Mouse (Mus musculus) forebrain, postnatal 0 days (tissue): ENCODE results near the gene Rrp1b. TPM values are rescaled to one million over a fixed set of nuclear protein-coding genes. Genes with fewer than 3 reads are reported as not detected.

Source experiments
- ATAC-seq: fragments of 200-750 bp; cut with Nextera tagmentation; 2 replicates; pipeline ENCODE4 v1.8.0; 2017; ENCODE audit warnings: mild to moderate bottlenecking, moderate library complexity
- DNase-seq: peaks from one replicate; pipeline ENCODE4 v3.0.0-alpha.2; 2015
- H3K27ac ChIP-seq: fragments of 300-500 bp; sonication (generic); 2 replicates; pipeline ENCODE4 v1.5.1; 2014; ENCODE audit warnings: low read depth, mild to moderate bottlenecking, antibody characterized with exemption, low read length, moderate library complexity, mixed read lengths
- H3K27me3 ChIP-seq: fragments of 300-500 bp; sonication (generic); 2 replicates; pipeline ENCODE4 v1.6.1; 2014; ENCODE audit warnings: mild to moderate bottlenecking, low read length, mixed read lengths; ENCODE audit not compliant: insufficient read depth
- H3K36me3 ChIP-seq: fragments of 300-500 bp; sonication (generic); 2 replicates; pipeline ENCODE4 v1.6.1; 2014; ENCODE audit warnings: mild to moderate bottlenecking, moderate library complexity; ENCODE audit not compliant: insufficient read depth
- H3K4me1 ChIP-seq: fragments of 300-500 bp; sonication (generic); 2 replicates; pipeline ENCODE4 v1.6.1; 2014; ENCODE audit warnings: antibody characterized with exemption; ENCODE audit not compliant: insufficient read depth
- H3K4me2 ChIP-seq: fragments of 300-500 bp; sonication (generic); 2 replicates; pipeline ENCODE4 v1.6.1; 2014; ENCODE audit warnings: low read depth, mild to moderate bottlenecking, moderate library complexity
- H3K4me3 ChIP-seq: fragments of 300-500 bp; sonication (generic); 2 replicates; pipeline ENCODE4 v1.5.1; 2014; ENCODE audit warnings: low read depth, low read length, mixed read lengths
- H3K9ac ChIP-seq: fragments of 300-500 bp; sonication (generic); 2 replicates; pipeline ENCODE4 v1.6.1; 2014; ENCODE audit warnings: mild to moderate bottlenecking
- H3K9me3 ChIP-seq: fragments of 300-500 bp; sonication (generic); 2 replicates; pipeline ENCODE4 v1.6.1; 2016; ENCODE audit warnings: low read length
- CTCF ChIP-seq: sonication (generic); IDR thresholded peaks from 2 replicates; pipeline ENCODE4 v1.5.1; 2016; ENCODE audit warnings: antibody characterized with exemption, control low read depth, low read depth
- WGBS: fragments of 180-500 bp; shearing (Covaris S2); extraction: QIAGEN DNeasy Blood & Tissue Kit; methylation state at CpG from one replicate; pipeline ENCODE4 v1.1.7; 2014; 5-methylcytosine and 5-hydroxymethylcytosine counted together
- polyA plus RNA-seq: library from polyadenylated mRNA; unstranded; fragments of >200 nt; fragmentation: Nextera tagmentation; extraction: Ambion mirVana; gene quantifications from 2 replicates; pipeline ENCODE4 v1.2.1, GENCODE M21; 2015
- total RNA-seq: library from RNA; depleted of rRNA; stranded (reverse); fragments of >200 nt; gene quantifications from 2 replicates; pipeline ENCODE4 v1.2.3, GENCODE M21; 2014

Gene Rrp1b
- total and polyA plus RNA-seq, 2 experiments from 2014 or later, result 26.8 to 39.4 TPM

- no peaks in the 10 kb centered on the region for H3K9me3 ChIP-seq
- no peaks in the 10 kb centered on the region for H3K36me3 ChIP-seq
- no peak overlapping the region for H3K27ac ChIP-seq
- ATAC-seq (no peak), DNase-seq (no peak)
- no peak for TF ChIP-seq CTCF
- H3K27me3 ChIP-seq, result no peaks in the 10 kb centered on the region
- no peak overlapping the region for H3K4me3 ChIP-seq
- 70% methylated on average over 4 of the region's 4 CpGs for WGBS
- no peak overlapping the region for H3K4me2 ChIP-seq
- no peak overlapping the region for H3K9ac ChIP-seq
- H3K4me1 ChIP-seq, result no peaks in the 10 kb centered on the region
These were observed 39.6 kb upstream of the Rrp1b start for GRCm38 (mm10) chr17:31996331-31996730.

GRCm38 (mm10) chr17:31998351-31998750 is 37.5 kb upstream of the Rrp1b start:
- no peak overlapping the region for H3K27ac ChIP-seq
- no peak overlapping the region for H3K4me2 ChIP-seq
- no peaks in the 10 kb centered on the region for H3K36me3 ChIP-seq
- no peak for TF ChIP-seq CTCF
- H3K4me1 ChIP-seq, result no peaks in the 10 kb centered on the region
- H3K27me3 ChIP-seq, result no peaks in the 10 kb centered on the region
- no peak overlapping the region for H3K9ac ChIP-seq
- no peak overlapping the region for H3K4me3 ChIP-seq
- no peak for DNase-seq
- WGBS, result 75% methylated on average over 1 of the region's 1 CpGs
- no peak for ATAC-seq
- H3K9me3 ChIP-seq, result no peaks in the 10 kb centered on the region

GRCm38 (mm10) chr17:32003251-32003650 is 32.6 kb upstream of the Rrp1b start:
- Histone ChIP-seq H3K4me3 (no peak overlapping the region), H3K9me3 (no peaks in the 10 kb centered on the region), H3K27me3 (no peaks in the 10 kb centered on the region), H3K9ac (no peak overlapping the region), H3K4me2 (no peak overlapping the region), H3K4me1 (no peaks in the 10 kb centered on the region), H3K27ac (no peak overlapping the region), H3K36me3 (no peaks in the 10 kb centered on the region)
- TF ChIP-seq CTCF, result no peak
- no peak for ATAC-seq
- 81% methylated on average over 3 of the region's 3 CpGs for WGBS
- no peak for DNase-seq

- no peaks in the 10 kb centered on the region for H3K36me3 ChIP-seq
- no peak for DNase-seq
- no peak for TF ChIP-seq CTCF
- H3K4me2 ChIP-seq, result no peak overlapping the region
- no peak overlapping the region for H3K4me3 ChIP-seq
- H3K27me3 ChIP-seq, result no peaks in the 10 kb centered on the region
- 71% methylated on average over 5 of the region's 5 CpGs for WGBS
- no peak for ATAC-seq
- no peak overlapping the region for H3K9ac ChIP-seq
- H3K4me1 ChIP-seq, result no peaks in the 10 kb centered on the region
- H3K9me3 ChIP-seq, result no peaks in the 10 kb centered on the region
- H3K27ac ChIP-seq, result no peak overlapping the region
These were observed 29.1 kb upstream of the Rrp1b start for GRCm38 (mm10) chr17:32006800-32007199.

GRCm38 (mm10) chr17:32011694-32012093 is 24.2 kb upstream of the Rrp1b start:
- DNase-seq (no peak), ATAC-seq (no peak)
- TF ChIP-seq CTCF, result no peak
- Histone ChIP-seq H3K27ac (no peak overlapping the region), H3K9ac (no peak overlapping the region), H3K27me3 (no peaks in the 10 kb centered on the region), H3K9me3 (no peaks in the 10 kb centered on the region), H3K4me3 (no peak overlapping the region), H3K4me1 (no peaks in the 10 kb centered on the region), H3K4me2 (no peak overlapping the region), H3K36me3 (no peaks in the 10 kb centered on the region)
- 86% methylated on average over 6 of the region's 6 CpGs for WGBS

- Histone ChIP-seq H3K4me3 (no peak overlapping the region), H3K4me2 (no peak overlapping the region), H3K27ac (no peak overlapping the region), H3K9ac (no peak overlapping the region), H3K27me3 (no peaks in the 10 kb centered on the region), H3K9me3 (no peaks in the 10 kb centered on the region), H3K36me3 (no peaks in the 10 kb centered on the region), H3K4me1 (no peaks in the 10 kb centered on the region)
- no peak for TF ChIP-seq CTCF
- ATAC-seq (no peak), DNase-seq (no peak)
- WGBS, result 56% methylated on average over 3 of the region's 3 CpGs
These were observed 23.6 kb upstream of the Rrp1b start for GRCm38 (mm10) chr17:32012254-32012653.

GRCm38 (mm10) chr17:32013659-32014058 is 22.2 kb upstream of the Rrp1b start:
- Histone ChIP-seq H3K4me1 (no peaks in the 10 kb centered on the region), H3K36me3 (no peaks in the 10 kb centered on the region)
- no peak for ATAC-seq

GRCm38 (mm10) chr17:32016481-32016880 is 19.4 kb upstream of the Rrp1b start:
- no peaks in the 10 kb centered on the region for H3K27me3 ChIP-seq
- H3K4me1 ChIP-seq, result no peaks in the 10 kb centered on the region
- H3K4me2 ChIP-seq, result no peak overlapping the region
- H3K9ac ChIP-seq, result no peak overlapping the region
- no peak overlapping the region for H3K27ac ChIP-seq
- H3K36me3 ChIP-seq, result no peaks in the 10 kb centered on the region
- no peak for DNase-seq
- no peak for ATAC-seq
- WGBS, result 87% methylated on average over 8 of the region's 8 CpGs
- no peak overlapping the region for H3K4me3 ChIP-seq
- H3K9me3 ChIP-seq, result no peaks in the 10 kb centered on the region
- TF ChIP-seq CTCF, result no peak

More at GRCm38 (mm10) chr17:32013659-32014058, 22.2 kb upstream of the Rrp1b start:
- H3K9ac ChIP-seq, result no peak overlapping the region
- no peaks in the 10 kb centered on the region for H3K27me3 ChIP-seq
- DNase-seq, result no peak
- no peaks in the 10 kb centered on the region for H3K9me3 ChIP-seq
- no peak overlapping the region for H3K4me3 ChIP-seq
- no peak overlapping the region for H3K4me2 ChIP-seq
- H3K27ac ChIP-seq, result no peak overlapping the region
- TF ChIP-seq CTCF, result no peak
